Mouse (Mus musculus) adrenal gland, postnatal 25 days (tissue): ENCODE measurements at regions not wholly inside any gene's neighbourhood (a gene's known extent, or its start where the extent isn't known, plus 50 kb on each side); places are given as distances from the start of the nearest gene placed in this dataset.

Source experiments
- DNase-seq: peaks from one replicate; pipeline ENCODE4 v3.0.0; 2021; ENCODE audit warnings: mixed read lengths

DNA sequence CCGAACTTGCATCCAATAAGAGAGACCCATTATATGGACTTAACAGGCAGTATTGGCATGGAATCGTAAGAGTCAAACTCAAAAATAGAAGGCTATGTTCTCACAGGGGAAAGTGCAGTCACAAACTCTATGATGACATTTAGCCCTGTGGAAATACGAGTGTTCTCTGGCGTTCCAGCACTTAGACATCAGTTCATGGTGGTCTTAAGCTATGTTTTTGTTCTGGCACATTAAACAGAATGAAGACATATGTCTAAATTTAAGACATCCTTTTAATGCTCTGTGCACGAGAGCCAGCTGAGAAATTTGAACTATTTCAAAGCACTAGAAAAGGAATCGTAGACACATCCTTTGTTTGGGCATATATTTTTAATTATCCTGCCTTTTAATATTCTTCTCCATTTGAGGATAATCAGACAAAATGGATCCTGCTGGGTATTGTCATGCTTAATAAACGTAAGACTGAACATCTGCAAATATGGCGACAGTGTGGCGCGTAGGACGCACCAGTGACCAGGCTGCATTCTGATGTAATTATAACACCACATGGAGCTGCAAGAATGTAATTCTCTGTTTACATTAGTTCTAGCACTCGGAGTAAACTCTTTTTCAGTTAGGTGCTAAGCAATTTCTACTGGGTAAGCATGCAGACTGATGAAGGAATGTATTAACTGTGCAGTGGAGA is 114.3 kb downstream of the Dkk1 start:
- DNase-seq = no peak

DNA sequence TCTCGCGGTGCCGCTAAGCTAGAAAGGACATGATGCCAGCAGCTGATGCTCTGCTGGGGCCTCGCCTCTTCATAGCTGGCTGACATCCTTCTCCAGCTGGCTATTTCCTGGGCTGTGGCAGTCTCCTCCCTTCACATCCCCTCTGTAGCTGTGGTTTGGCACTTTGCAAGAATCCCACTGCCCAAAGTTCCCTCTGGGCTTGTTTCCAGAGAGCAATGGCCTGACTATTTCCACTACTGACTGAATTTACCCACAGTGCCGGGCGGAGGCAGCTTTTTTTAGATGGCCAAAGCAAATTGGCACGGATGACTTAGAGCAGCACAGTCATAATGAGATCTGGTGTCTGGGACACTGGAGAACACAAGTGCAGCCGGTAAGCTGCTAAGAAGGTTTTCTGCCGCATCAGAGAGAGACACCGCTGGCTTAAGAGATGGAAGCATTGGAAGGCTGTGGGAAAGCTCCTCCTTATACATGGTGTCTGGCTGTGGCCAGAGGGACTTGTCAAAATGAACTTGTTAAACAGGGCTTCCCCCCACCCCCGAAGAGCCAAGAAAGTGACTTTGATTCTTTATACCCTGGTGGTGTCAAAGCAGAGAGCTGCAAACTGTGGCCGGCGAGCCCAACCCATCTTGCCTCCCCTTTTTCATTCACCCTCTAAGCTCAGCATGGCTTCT is 98.5 kb downstream of the Dkk1 start:
- DNase-seq = no peak

DNA sequence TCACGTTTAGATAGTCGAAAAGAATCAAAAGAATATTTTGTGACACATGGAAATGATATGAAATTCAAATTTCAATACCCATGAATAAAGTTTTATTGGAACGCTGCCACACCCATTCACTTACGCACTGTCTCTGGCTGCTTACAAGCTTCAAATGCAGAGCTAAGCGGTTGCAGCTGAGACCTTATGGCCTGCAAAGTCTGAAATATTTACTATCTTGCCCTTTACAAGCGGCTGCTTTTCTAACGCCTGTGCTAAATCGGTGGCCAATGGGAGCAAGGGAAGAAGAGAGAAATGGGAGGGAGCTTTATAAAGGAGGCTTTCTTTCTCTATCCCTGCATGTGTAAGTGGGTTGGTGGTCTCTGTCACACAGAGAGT is 97.9 kb downstream of the Dkk1 start:
- DNase-seq = no peak

DNA sequence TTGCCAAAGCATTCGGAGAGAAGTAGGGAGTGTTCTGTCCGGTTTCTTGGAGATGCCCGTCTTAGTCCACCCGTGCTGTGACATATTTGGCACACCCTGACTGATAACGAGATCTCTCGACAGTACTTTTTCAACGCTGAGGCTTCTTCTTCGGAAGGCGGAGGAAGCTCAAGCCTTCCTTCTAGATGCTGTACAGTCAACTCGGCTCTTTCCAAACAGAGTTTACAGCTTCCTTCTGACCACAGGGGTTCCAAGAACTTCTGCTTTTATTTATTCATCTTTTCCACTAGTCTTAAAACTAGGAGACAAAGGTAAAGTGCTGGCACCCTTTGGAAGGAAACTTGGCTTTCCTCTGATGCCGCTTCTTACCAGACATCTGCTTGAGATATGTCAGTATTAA is 96.8 kb downstream of the Dkk1 start:
- DNase-seq = no peak

DNA sequence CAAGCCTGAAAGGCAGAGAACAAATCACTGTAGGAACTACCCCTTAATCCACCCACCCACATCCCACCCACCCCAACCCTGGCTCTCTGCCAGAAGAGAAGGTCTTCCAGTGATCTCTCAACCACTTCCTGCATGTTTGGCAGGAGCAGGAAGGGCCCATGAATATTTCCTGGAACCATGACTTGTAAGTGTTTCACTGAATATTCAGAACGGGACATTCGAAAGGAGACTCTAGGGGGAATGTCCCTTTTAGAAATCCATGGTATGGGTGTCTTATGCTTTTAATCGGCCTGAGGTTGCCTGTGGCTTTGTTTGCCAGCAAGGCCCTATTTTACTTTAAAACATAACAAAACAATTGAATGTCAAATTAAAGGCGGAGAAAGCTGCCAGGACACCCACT is 66.0 kb downstream of the Dkk1 start:
- DNase-seq = no peak

DNA sequence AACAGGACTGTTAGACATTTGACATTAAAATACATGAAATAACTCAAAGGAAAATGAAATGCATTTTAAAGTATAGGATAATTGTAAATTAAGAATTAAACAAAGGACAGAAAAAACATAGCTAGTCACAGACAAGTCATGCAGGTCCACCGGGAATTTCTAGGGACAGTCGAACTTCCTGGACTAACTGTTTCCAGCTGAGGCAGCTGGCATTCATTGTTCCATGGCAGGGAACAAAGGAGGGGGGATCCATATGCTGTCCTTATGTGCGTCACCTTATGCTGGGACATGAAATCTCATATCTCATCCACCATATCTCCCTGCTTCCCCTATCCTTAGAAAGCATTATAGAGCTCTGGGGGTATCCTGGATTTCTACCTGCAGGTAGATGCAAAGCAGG is 59.7 kb downstream of the Dkk1 start:
- DNase-seq = no peak

DNA sequence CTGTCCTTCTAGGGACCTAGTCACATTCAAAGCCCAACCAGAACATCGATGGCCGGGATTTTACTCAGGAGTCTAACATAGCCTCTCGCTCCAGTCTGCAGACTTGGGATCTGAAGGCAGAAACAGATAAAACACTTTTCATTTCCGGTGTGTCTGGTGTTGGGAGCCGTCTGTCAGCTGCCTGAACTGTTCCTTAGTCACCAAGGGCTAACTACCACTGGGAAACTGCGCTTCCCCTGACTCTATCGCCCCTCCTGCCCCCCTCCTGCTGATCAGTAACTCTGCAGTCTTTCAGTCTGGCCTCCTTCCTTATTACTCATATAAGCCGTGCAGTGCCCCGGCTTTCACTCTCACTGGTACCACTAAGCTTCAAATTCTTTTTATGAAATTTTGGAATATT is 58.5 kb downstream of the Dkk1 start:
- no peak for DNase-seq
